Mouse (Mus musculus): ENCODE measurements at regions not wholly inside any gene's neighbourhood (a gene's known extent, or its start where the extent isn't known, plus 50 kb on each side); places are given as distances from the start of the nearest gene placed in this dataset.
"Not testable (repeated sequence)": the region's sequence is repeated elsewhere in the genome, so short reads cannot be mapped to it uniquely, and the experiment has no call there.

DNA sequence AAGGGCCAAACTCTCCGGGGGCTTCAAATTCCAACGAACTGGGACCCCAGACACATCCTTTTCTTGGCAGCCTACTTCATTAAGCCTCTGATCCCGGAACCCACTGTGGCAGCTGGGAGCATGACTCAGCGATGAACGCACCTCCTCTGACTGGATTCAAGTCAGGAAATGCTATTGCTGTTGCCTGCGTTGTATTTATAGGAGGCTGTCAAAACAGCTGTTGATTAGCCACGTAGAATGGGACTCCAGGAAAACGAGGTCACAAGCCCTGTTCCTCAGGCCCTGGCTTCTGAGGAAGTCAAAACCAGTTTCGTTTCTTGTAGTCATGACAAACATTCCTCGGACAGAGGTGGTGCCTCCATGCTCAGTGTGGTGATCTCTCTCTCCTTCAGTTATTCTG is 295.0 kb downstream of the Diras2 start:
- H3K4me1 ChIP-seq (ENCODE audit: control insufficient read depth, insufficient read depth, low read length): no peaks in the 10 kb centered on the region
- H3K36me3 ChIP-seq (ENCODE audit: control insufficient read depth, insufficient read depth, low read length): no peaks in the 10 kb centered on the region
- TF ChIP-seq POLR2A (IDR thresholded peaks at IDR 0.05; ENCODE audit: control insufficient read depth, low read depth, low read length) (no peak), CTCF (IDR thresholded peaks at IDR 0.05; ENCODE audit: control insufficient read depth, insufficient read depth, insufficient replicate concordance, low read depth, low read length) (no peak)
- H3K4me3 ChIP-seq (ENCODE audit: control insufficient read depth, low read depth, low read length): no peak overlapping the region
- H3K27ac ChIP-seq (ENCODE audit: control insufficient read depth, insufficient read depth, low read depth, low read length): no peak overlapping the region
- no peaks in the 10 kb centered on the region for H3K27me3 ChIP-seq (ENCODE audit: control insufficient read depth, insufficient read depth, low read length)

- TF ChIP-seq CTCF (IDR thresholded peaks at IDR 0.05; ENCODE audit: control insufficient read depth, insufficient read depth, insufficient replicate concordance, low read depth, low read length) (no peak), POLR2A (IDR thresholded peaks at IDR 0.05; ENCODE audit: control insufficient read depth, low read depth, low read length) (no peak)
- Histone ChIP-seq H3K4me3 (ENCODE audit: control insufficient read depth, low read depth, low read length) (no peak overlapping the region), H3K27me3 (ENCODE audit: control insufficient read depth, insufficient read depth, low read length) (no peaks in the 10 kb centered on the region), H3K36me3 (ENCODE audit: control insufficient read depth, insufficient read depth, low read length) (no peaks in the 10 kb centered on the region), H3K4me1 (ENCODE audit: control insufficient read depth, insufficient read depth, low read length) (no peaks in the 10 kb centered on the region), H3K27ac (ENCODE audit: control insufficient read depth, insufficient read depth, low read depth, low read length) (no peak overlapping the region)
These were observed 291.5 kb downstream of the Diras2 start for GRCm38 (mm10) chr13:52239563-52239962.

DNA sequence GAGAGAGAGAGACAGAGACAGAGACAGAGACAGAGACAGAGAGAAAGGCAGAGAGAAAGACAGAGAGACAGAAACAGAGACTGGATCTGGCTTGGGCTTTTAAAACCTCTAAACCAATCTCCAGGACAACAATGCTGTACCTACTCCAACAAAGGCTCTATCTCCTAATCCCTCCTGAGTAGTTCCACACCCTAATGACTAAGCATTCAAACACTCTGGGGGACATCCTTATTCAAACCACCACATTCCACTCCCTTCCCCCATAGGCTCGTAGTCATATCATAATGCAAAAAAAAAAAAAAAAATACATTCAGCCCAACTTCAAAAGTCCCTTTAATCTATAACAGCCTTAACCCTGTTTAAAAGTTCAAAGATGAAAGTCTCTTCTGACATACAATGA is 289.3 kb downstream of the Diras2 start:
- H3K4me1 ChIP-seq (ENCODE audit: control insufficient read depth, insufficient read depth, low read length): no peaks in the 10 kb centered on the region
- H3K27me3 ChIP-seq (ENCODE audit: control insufficient read depth, insufficient read depth, low read length): no peaks in the 10 kb centered on the region
- no peak overlapping the region for H3K4me3 ChIP-seq (ENCODE audit: control insufficient read depth, low read depth, low read length)
- no peak for TF ChIP-seq CTCF (IDR thresholded peaks at IDR 0.05; ENCODE audit: control insufficient read depth, insufficient read depth, insufficient replicate concordance, low read depth, low read length)
- TF ChIP-seq POLR2A (IDR thresholded peaks at IDR 0.05; ENCODE audit: control insufficient read depth, low read depth, low read length): no peak
- H3K27ac ChIP-seq (ENCODE audit: control insufficient read depth, insufficient read depth, low read depth, low read length): no peak overlapping the region
- H3K36me3 ChIP-seq (ENCODE audit: control insufficient read depth, insufficient read depth, low read length): no peaks in the 10 kb centered on the region

GRCm38 (mm10) chr13:52249492-52249891 is 281.6 kb downstream of the Diras2 start:
- Histone ChIP-seq H3K4me3 (ENCODE audit: control insufficient read depth, low read depth, low read length) (no peak overlapping the region), H3K4me1 (ENCODE audit: control insufficient read depth, insufficient read depth, low read length) (no peaks in the 10 kb centered on the region), H3K27ac (ENCODE audit: control insufficient read depth, insufficient read depth, low read depth, low read length) (no peak overlapping the region), H3K36me3 (ENCODE audit: control insufficient read depth, insufficient read depth, low read length) (no peaks in the 10 kb centered on the region), H3K27me3 (ENCODE audit: control insufficient read depth, insufficient read depth, low read length) (no peaks in the 10 kb centered on the region)
- TF ChIP-seq CTCF (IDR thresholded peaks at IDR 0.05; ENCODE audit: control insufficient read depth, insufficient read depth, insufficient replicate concordance, low read depth, low read length) (no peak), POLR2A (IDR thresholded peaks at IDR 0.05; ENCODE audit: control insufficient read depth, low read depth, low read length) (no peak)

DNA sequence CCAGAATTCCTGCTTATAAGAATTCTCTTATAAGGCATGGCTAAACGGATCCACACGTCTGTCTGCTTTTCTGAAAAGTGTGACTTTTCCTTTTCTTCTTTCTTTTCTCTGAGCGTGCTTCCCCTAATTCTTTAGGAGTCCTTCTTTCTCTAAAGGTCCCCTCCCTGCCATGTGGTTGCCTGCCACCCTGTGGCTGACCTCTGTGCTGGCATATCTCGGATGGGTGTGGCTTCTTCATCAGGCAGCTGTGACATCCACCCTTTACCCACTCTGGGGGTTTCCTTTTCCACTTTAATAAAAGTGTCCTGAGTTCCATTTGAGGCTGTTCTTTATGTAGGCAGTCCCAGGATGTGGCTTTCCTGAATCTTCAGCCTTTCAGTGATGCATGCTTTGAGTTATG is 280.7 kb downstream of the Diras2 start:
- H3K36me3 ChIP-seq (ENCODE audit: control insufficient read depth, insufficient read depth, low read length): no peaks in the 10 kb centered on the region
- H3K4me1 ChIP-seq (ENCODE audit: control insufficient read depth, insufficient read depth, low read length): no peaks in the 10 kb centered on the region
- H3K27ac ChIP-seq (ENCODE audit: control insufficient read depth, insufficient read depth, low read depth, low read length): no peak overlapping the region
- H3K27me3 ChIP-seq (ENCODE audit: control insufficient read depth, insufficient read depth, low read length): no peaks in the 10 kb centered on the region
- H3K4me3 ChIP-seq (ENCODE audit: control insufficient read depth, low read depth, low read length): no peak overlapping the region
- TF ChIP-seq CTCF (IDR thresholded peaks at IDR 0.05; ENCODE audit: control insufficient read depth, insufficient read depth, insufficient replicate concordance, low read depth, low read length): no peak
- TF ChIP-seq POLR2A (IDR thresholded peaks at IDR 0.05; ENCODE audit: control insufficient read depth, low read depth, low read length): no peak

DNA sequence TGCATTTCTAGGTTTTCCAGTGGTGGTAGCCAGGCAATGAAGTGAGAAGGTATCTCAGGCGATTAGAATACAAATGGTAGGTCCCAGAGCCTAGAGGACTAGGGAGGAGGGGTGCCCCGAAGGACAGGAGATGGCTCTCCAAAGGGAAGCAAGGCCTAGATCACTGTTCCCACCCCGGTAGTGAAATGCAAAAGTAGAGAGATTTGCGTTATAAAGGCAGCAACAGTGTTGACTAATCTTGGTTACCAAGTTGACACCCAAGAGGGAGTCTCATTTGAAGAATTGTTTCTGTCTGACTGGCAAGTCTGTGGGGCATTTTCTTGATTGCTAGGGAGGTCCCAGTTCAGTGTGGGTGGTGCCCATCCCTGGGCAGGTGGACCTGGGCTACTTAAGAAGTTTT is 278.8 kb downstream of the Diras2 start:
- no peaks in the 10 kb centered on the region for H3K27me3 ChIP-seq (ENCODE audit: control insufficient read depth, insufficient read depth, low read length)
- no peak overlapping the region for H3K27ac ChIP-seq (ENCODE audit: control insufficient read depth, insufficient read depth, low read depth, low read length)
- no peaks in the 10 kb centered on the region for H3K4me1 ChIP-seq (ENCODE audit: control insufficient read depth, insufficient read depth, low read length)
- no peaks in the 10 kb centered on the region for H3K36me3 ChIP-seq (ENCODE audit: control insufficient read depth, insufficient read depth, low read length)
- no peak for TF ChIP-seq POLR2A (IDR thresholded peaks at IDR 0.05; ENCODE audit: control insufficient read depth, low read depth, low read length)
- TF ChIP-seq CTCF (IDR thresholded peaks at IDR 0.05; ENCODE audit: control insufficient read depth, insufficient read depth, insufficient replicate concordance, low read depth, low read length): no peak
- no peak overlapping the region for H3K4me3 ChIP-seq (ENCODE audit: control insufficient read depth, low read depth, low read length)

DNA sequence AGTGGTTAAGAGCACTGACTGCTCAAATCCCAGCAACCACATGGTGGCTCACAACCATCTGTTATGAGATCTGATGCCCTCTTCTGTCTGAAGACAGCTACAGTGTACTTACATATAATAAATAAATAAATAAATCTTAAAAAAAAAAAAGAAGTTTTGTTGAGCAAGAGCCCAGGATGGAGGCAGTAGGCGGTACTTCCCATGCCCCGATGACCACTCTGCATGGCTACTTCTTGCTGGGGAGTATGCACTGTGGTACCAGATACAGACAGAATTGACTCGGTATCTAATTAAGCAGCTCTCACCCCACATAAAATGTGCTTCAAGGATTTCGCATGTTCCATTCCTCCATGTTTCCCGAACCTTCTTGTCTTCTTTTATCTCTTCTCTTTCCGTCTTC is 278.4 kb downstream of the Diras2 start:
- not testable (repeated sequence) for H3K4me1 ChIP-seq (ENCODE audit: control insufficient read depth, insufficient read depth, low read length); H3K27me3 ChIP-seq (ENCODE audit: control insufficient read depth, insufficient read depth, low read length); H3K27ac ChIP-seq (ENCODE audit: control insufficient read depth, insufficient read depth, low read depth, low read length); H3K36me3 ChIP-seq (ENCODE audit: control insufficient read depth, insufficient read depth, low read length); H3K4me3 ChIP-seq (ENCODE audit: control insufficient read depth, low read depth, low read length)

DNA sequence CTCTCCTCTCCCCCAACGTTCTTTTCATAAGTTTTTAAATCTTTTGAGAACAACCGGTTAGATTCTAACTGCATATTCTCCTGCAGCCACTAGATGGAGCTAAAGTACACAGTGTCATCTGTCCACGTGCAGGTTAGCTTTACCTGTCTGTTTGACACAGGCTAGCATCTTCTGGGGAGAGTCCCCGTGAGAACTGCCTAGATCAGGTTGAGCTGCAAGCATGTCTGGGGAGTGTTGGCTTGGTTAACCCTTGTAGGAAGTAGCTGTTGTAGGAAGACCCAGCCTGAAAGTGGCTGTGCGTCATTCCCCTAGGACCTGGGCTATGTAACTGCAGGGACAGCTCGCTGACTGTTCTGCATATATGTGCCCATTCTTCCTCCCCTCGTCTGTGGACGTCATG is 277.9 kb downstream of the Diras2 start:
- Histone ChIP-seq H3K27ac (ENCODE audit: control insufficient read depth, insufficient read depth, low read depth, low read length) (no peak overlapping the region), H3K36me3 (ENCODE audit: control insufficient read depth, insufficient read depth, low read length) (no peaks in the 10 kb centered on the region), H3K4me3 (ENCODE audit: control insufficient read depth, low read depth, low read length) (peak overlapping the region; percentile 23), H3K4me1 (ENCODE audit: control insufficient read depth, insufficient read depth, low read length) (no peaks in the 10 kb centered on the region), H3K27me3 (ENCODE audit: control insufficient read depth, insufficient read depth, low read length) (no peaks in the 10 kb centered on the region)
- TF ChIP-seq CTCF (IDR thresholded peaks at IDR 0.05; ENCODE audit: control insufficient read depth, insufficient read depth, insufficient replicate concordance, low read depth, low read length) (peak; percentile 48; the same call in 1 of the 2 replicates), POLR2A (IDR thresholded peaks at IDR 0.05; ENCODE audit: control insufficient read depth, low read depth, low read length) (no peak)
